Mouse (Mus musculus) induced T-regulatory cell, adult 2 months (primary cell): ENCODE data around the gene Dmpk.
A peak's percentile ranks its signal among the peaks of the same experiment; 100 is the strongest.

ENCODE experiments used
- DNase-seq: peaks from one replicate; pipeline ENCODE4 v3.0.0-alpha.2; 2012; ENCODE audit warnings: low read depth

Dmpk gene

DNA sequence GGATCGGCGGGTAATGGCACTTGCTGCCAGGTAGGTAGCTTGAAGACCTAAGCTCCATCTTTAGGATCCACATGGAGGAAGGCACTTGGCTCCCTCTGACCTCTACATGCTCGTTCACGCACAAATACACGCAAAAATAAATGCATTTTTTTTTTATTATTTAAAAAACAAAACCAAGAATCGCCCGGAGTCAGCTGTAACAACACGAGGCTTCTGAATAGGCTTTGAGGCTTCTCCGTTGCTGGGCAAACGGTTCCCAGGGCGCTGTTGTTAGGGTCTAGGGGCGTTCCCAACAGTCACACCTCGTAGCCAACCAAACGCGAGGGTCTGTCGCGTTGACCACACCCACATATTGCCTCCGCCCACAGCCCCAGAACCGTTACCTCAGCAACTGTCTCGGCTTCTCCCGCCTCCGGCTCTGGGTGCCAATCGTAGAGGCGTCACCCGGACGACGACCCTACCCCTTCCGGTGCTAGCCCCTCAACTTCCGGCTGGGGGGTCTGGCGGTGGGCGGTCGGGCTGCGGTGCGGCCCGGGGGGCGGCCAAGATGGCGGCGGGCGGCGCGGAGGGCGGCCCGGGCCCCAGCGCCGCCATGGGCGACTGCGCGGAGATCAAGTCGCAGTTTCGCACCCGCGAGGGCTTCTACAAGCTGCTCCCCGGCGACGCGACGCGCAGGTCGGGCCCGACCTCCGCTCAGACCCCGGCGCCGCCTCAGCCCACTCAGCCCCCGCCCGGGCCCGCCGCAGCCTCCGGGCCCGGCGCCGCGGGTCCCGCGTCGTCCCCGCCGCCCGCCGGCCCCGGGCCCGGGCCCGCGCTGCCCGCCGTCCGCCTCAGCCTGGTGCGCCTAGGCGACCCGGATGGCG lies 7.7 kb upstream of the Dmpk start, which contains the start of gene Dmwd:
Dmwd (plus strand) TSS at position 505 of the 863 bp plus-strand sequence.
- DNase-seq = peak; percentile 84

DNA sequence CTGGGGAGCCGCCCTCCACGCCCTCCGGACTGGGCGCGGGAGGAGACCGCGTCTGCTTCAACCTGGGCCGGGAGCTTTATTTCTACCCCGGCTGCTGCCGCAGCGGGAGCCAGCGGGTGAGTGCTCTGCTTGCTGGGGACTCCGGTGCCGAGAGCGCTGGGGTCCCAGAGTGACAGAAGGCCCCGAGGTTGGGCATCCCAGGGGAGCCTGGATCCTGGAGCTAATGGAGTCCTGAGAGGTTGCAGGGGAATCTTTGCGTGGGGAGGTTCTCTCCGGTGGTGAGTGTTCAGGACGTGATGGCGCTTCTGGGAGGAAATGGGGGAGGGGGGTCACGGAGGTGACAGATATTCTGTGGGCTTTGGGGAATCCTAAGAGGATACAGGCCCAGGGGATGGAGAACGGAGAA lies 7.1 kb upstream of the Dmpk start:
- DNase-seq = peak; percentile 50

- DNase-seq = peak; percentile 90
Measured at GRCm38 (mm10) chr7:19077761-19078160, 5.9 kb upstream of the Dmpk start.

DNA sequence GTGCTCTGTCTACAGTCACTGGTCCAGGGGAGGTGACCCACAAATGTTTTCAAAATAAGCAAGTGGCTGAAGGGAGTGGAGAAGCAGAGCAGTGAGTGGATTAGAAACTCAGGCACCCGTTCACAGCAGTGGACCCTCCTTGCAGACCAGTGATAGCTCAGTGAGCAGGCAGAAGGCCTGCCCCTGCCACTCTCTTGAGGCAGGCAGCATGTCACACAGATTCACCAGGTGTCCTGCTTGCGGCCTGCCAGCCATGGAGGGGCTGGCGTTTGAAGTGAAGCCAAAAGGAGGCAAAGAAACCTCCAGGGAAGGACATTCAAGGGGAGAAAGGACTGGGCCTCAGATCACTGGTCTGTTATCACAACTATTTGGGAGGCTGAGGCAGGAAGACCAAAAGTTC lies 4.9 kb upstream of the Dmpk start:
- no peak for DNase-seq

GRCm38 (mm10) chr7:19080451-19080950 lies 3.1 kb upstream of the Dmpk start:
- DNase-seq = no peak

DNA sequence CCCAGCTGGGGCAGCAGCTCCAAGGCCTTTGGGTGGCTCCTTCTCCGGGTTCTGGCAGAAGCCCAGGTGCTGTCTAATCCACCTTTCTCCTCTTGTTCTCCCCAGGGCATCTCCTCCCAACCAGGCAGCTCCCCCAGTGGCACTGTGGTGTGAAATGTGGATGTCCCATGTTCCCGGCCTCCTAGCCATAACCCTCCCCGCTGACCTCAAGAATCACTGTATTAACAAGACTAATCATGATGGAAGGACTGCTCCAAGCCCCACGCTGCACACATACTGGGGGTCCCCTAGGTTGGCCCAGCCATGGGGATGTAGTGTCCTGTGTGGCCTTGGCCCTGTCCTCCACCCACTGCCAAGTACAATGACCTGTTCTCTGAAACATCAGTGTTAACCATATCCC lies 1.5 kb upstream of the Dmpk start:
- DNase-seq = no peak

DNA sequence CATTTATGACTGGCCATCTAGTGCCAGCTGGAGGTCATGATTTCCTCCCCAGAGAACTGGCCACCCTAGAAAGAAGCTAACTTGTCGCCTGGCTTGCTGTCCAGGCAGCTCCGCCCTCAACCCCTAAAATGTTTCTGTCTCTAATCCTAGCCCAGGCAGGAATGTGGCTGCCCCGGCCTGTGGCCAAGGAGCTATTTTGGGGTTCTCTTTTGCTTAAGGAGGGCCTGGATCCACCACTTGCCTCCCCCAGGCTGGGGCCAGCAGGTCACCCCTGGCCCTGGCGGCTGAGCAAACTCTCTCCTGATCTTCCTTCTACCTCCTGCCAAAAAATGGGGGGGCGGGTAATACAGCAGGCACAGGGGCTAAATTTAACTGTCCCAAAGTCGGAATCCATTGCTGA lies 553 bp upstream of the Dmpk start:
- DNase-seq = no peak

DNA sequence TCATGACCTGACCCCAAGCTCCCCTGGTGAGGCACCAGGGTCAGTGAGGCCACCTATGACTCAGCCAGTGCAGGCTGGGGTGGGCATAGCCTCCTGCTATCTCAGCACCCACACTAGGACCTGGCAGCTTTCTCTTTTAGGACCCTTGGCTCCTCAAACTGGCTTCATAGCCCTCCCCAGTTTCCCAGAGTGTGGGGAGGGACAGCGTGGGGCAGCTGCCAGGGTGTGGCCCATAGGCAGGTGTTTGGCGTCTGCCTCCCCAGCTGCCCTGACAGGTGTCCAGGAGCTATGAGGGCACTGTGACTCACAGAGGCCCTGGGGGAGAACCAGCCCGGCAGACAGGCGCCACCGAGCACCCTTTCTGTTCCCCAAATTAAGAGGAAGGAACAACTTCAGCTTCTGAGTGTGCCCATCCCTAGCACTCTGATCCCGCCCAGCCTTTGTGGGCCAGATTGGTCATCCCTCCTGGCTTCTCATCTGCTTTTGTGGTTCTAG lies 675 bp downstream of the Dmpk start:
- no peak for DNase-seq

DNA sequence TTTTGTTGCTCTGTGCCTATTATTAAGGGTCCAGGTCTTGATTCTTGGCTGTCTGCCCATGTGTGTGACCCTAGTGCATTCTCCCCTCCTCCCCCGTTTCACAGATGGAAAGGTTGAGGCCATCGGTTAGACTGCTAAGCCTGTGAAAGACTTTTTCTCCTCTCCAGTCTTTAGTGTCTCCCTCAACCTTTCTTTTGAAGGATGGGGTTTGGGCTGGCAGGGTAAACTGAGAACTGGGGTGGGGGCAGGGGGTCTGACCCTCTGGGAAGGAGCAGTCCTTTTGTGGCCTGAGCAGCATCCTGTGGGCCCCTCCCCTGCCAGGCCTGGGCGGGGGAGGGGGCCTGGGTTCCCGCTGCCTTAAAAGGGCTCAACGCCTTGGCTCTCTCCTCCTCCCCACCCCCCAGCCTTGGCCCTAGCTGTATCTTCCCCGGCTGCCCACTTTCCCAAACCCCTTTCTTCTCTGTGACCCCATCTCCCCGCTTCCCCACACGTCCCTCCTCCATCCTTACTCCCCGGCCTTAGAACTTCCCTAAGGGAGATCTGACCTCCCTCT lies 1.3 kb downstream of the Dmpk start:
- no peak for DNase-seq

- DNase-seq = no peak
Measured at GRCm38 (mm10) chr7:19085495-19085894, 1.8 kb downstream of the Dmpk start.

DNA sequence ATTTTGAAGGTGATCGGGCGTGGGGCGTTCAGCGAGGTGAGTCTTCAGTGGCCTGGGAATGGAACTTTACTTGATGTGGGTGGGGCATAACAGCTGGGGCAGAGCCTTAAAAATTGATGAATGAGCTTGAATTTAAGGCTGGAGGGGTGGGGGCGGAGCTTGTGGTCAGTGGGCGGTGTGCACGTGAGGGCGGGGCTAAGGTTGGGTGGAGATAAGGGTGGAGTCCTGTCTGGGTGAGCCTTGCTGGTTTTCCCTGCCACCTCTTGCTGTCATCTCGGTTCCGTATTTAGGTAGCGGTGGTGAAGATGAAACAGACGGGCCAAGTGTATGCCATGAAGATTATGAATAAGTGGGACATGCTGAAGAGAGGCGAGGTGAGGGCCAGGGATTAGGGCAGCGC lies 2.4 kb downstream of the Dmpk start:
- DNase-seq = peak; percentile 80

GRCm38 (mm10) chr7:19086760-19087159 lies 3.1 kb downstream of the Dmpk start:
- DNase-seq = no peak

GRCm38 (mm10) chr7:19088813-19089212 lies 5.2 kb downstream of the Dmpk start:
- DNase-seq = peak; percentile 84

- DNase-seq = no peak
Measured at GRCm38 (mm10) chr7:19091913-19092312, 8.3 kb downstream of the Dmpk start.

- DNase-seq = peak; percentile 47
Measured at GRCm38 (mm10) chr7:19092381-19093173, 8.9 kb downstream of the Dmpk start.

DNA sequence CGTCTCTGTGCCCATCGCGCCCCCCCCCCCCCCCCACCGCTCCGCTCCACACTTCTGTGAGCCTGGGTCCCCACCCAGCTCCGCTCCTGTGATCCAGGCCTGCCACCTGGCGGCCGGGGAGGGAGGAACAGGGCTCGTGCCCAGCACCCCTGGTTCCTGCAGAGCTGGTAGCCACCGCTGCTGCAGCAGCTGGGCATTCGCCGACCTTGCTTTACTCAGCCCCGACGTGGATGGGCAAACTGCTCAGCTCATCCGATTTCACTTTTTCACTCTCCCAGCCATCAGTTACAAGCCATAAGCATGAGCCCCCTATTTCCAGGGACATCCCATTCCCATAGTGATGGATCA lies 9.5 kb downstream of the Dmpk start:
- DNase-seq = peak; percentile 89

DNA sequence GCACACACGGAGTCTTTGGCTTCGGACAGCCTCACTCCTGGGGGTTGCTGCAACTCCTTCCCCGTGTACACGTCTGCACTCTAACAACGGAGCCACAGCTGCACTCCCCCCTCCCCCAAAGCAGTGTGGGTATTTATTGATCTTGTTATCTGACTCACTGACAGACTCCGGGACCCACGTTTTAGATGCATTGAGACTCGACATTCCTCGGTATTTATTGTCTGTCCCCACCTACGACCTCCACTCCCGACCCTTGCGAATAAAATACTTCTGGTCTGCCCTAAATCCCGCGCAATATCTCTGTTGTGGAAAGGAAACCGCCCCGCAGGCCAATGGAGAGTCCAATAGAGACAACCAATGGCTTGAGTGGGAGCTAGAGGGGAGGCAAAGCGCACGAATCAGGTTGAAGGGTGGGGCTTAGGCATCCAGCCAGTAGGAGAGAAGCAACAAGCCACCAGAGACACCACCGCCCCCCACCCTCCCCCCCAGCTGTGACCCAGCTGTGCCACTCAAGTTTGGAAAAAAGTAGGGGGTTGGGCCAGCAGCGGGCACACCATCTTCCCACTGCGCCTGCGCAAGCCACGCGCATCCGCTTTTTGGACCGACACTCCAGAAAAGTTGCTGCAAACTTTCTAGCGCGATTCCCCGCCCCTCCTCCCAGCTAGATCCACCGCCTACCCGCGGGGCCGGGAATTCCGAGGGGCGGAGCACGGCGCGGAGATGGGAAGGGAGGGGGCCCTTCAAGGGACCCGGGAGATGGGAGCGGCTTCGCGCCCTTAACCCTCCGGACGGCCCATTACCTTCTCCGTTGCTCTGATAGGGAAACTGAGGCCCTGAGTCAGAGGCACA lies 10.1 kb downstream of the Dmpk start:
- DNase-seq = peak; percentile 93

- peak; percentile 61 for DNase-seq
Measured at GRCm38 (mm10) chr7:19094471-19094825, 10.8 kb downstream of the Dmpk start, which contains the start of gene Six5. Six5 (plus strand) TSS chr7:19094594.

- DNase-seq = peak; percentile 68
Measured at GRCm38 (mm10) chr7:19094826-19095750, 11.4 kb downstream of the Dmpk start.

GRCm38 (mm10) chr7:19095751-19096110 lies 12.1 kb downstream of the Dmpk start:
- DNase-seq = no peak
